Mouse (Mus musculus) ES-Bruce4 (cell line): ENCODE results near the gene Gm20850. TPM values are rescaled to one million over a fixed set of nuclear protein-coding genes. Genes with fewer than 3 reads are reported as not detected.
"Not testable (repeated sequence)": the region's sequence is repeated elsewhere in the genome, so short reads cannot be mapped to it uniquely, and the experiment has no call there.

Experiments
- H3K27ac ChIP-seq: 2 replicates; pipeline ENCODE4 v1.5.1; 2012; ENCODE audit warnings: low read length, inconsistent platforms; ENCODE audit not compliant: insufficient read depth
- H3K27me3 ChIP-seq: 2 replicates; pipeline ENCODE4 v1.6.1; 2012; ENCODE audit warnings: mild to moderate bottlenecking, low read length, inconsistent platforms; ENCODE audit not compliant: control insufficient read depth, poor library complexity, insufficient read depth, severe bottlenecking
- H3K36me3 ChIP-seq: 2 replicates; pipeline ENCODE4 v1.6.1; 2012; ENCODE audit warnings: inconsistent platforms, mild to moderate bottlenecking, low read length, moderate library complexity; ENCODE audit not compliant: control insufficient read depth, poor library complexity, insufficient read depth, severe bottlenecking
- H3K4me1 ChIP-seq: one replicate; pipeline ENCODE4 v1.8.1; 2011; ENCODE audit warnings: low read length; ENCODE audit not compliant: control insufficient read depth, insufficient read depth
- H3K4me3 ChIP-seq: 2 replicates; pipeline ENCODE4 v1.5.1; 2011; ENCODE audit warnings: low read depth, mild to moderate bottlenecking, low read length
- H3K9ac ChIP-seq: 2 replicates; pipeline ENCODE4 v1.6.1; 2012; ENCODE audit warnings: low read depth, mild to moderate bottlenecking, inconsistent platforms; ENCODE audit not compliant: poor library complexity, severe bottlenecking
- H3K9me3 ChIP-seq: replicated peaks from 2 replicates; pipeline ENCODE4 v1.6.1; 2012; ENCODE audit warnings: mild to moderate bottlenecking, low read length, inconsistent platforms; ENCODE audit not compliant: control insufficient read depth, poor library complexity, insufficient read depth, severe bottlenecking
- polyA plus RNA-seq: library from polyadenylated mRNA; stranded (reverse); fragments of >200 nt; gene quantifications from 2 replicates; pipeline ENCODE4 v1.2.4, GENCODE M21; 2011; ENCODE audit warnings: low read depth; ENCODE audit not compliant: missing spikeins, insufficient read depth, insufficient read length

Gm20850 gene
- polyA plus RNA-seq: not detected in 2 replicates

DNA sequence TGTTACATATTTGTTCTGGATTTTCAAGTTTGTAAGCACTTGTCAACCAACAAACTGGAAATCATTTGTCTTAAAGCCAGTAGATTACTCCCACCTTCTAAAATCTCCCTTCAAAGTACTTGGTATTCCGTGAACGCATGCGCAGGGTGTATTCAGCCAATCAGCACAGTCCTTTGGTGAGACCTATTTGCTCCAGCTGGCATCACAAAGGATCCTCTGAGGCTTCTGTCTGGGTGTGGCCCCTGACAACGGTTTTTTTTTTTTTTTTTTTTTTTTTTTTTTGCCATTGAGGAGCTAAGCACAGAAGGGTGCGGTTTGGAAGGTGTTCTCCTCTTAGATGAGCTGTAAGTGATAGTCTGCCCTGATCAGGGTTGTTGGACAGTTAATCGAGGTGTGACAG, at the start of gene Gm20850:
Gm20850 (plus strand) TSS at position 301 of the 400 bp plus-strand sequence.
- H3K36me3 ChIP-seq: not testable (repeated sequence)

More for the DNA sequence above, at the start of gene Gm20850:
- H3K27ac ChIP-seq, H3K4me1 ChIP-seq, H3K27me3 ChIP-seq, H3K9me3 ChIP-seq, H3K9ac ChIP-seq, H3K4me3 ChIP-seq: not testable (repeated sequence)
